ENCODE assay signal across 21 mouse cellular contexts in genomic region chr7:129685326-129685725, GRCm38 (mm10).
DNase-seq lines count a peak whose midpoint lies in the region; ATAC-seq and TF ChIP-seq lines count a peak whose summit lies in the region.
"Had no signal": no experiment of that assay in that cellular context is flagged by ENCODE, and none has a peak within 500 bp of the region (broad histone marks: within the 10 kb centered on the region; RNA-seq: fewer than 3 reads in every experiment).

No protein-coding gene starts in this region.

- H3K4me1 ChIP-seq in heart, embryonic 10.5 days: peaks cover 49% of the 10 kb centered on the region
- H3K4me1 ChIP-seq in kidney, adult 2 months (ENCODE audit: control insufficient read depth, insufficient read depth, low read length): peaks cover 3% of the 10 kb centered on the region; the same call in 1 of the 2 replicates
- H3K4me1 ChIP-seq in midbrain, embryonic 10.5 days: peaks cover 33% of the 10 kb centered on the region
- H3K4me1 ChIP-seq in midbrain, embryonic 11.5 days (ENCODE audit: control insufficient read depth, insufficient read depth, low read length): no peaks in the 10 kb centered on the region

- no peak overlapping the region for H3K27ac ChIP-seq in heart, embryonic 10.5 days
- no peak overlapping the region for H3K27ac ChIP-seq in kidney, adult 2 months (ENCODE audit: insufficient read depth, low read depth, low read length)
- H3K27ac ChIP-seq in midbrain, embryonic 10.5 days (replicated peaks): 0 out of 2 replicates have a peak overlapping the region, but pooled peaks have one; percentile 10
- no peak overlapping the region for H3K27ac ChIP-seq in midbrain, embryonic 11.5 days (ENCODE audit: low read depth, low read length)
- H3K27ac ChIP-seq: embryonic facial prominence, embryonic 13.5 days; forebrain, embryonic 13.5 days; gastrocnemius, adult 2 months; hindbrain, embryonic 12.5 days; hindbrain, postnatal 0 days had no signal

- no peaks in the 10 kb centered on the region for H3K36me3 ChIP-seq in heart, embryonic 10.5 days
- H3K36me3 ChIP-seq in kidney, adult 2 months (ENCODE audit: control insufficient read depth, insufficient read depth, low read length): no peaks in the 10 kb centered on the region
- no peaks in the 10 kb centered on the region for H3K36me3 ChIP-seq in midbrain, embryonic 10.5 days
- H3K36me3 ChIP-seq in midbrain, embryonic 11.5 days (ENCODE audit: control insufficient read depth, insufficient read depth, low read length): no peaks in the 10 kb centered on the region
- H3K36me3 ChIP-seq: embryonic facial prominence, embryonic 13.5 days; hindbrain, embryonic 12.5 days had no signal

- no peaks in the 10 kb centered on the region for H3K27me3 ChIP-seq in heart, embryonic 10.5 days (ENCODE audit: insufficient read depth, poor library complexity, severe bottlenecking)
- no peaks in the 10 kb centered on the region for H3K27me3 ChIP-seq in kidney, adult 2 months (replicated peaks; ENCODE audit: control insufficient read depth, insufficient read depth, low read length)
- peaks cover 6% of the 10 kb centered on the region; the same call in 1 of the 2 replicates for H3K27me3 ChIP-seq in midbrain, embryonic 10.5 days (ENCODE audit: low read depth, poor library complexity, severe bottlenecking)
- no peaks in the 10 kb centered on the region for H3K27me3 ChIP-seq in midbrain, embryonic 11.5 days (ENCODE audit: control insufficient read depth, insufficient read depth, low read length)
- H3K27me3 ChIP-seq: embryonic facial prominence, embryonic 13.5 days; Patski had no signal

- TF ChIP-seq POLR2A in kidney, adult 2 months (IDR thresholded peaks at IDR 0.05; ENCODE audit: low read depth, low read length): no peak

- ATAC-seq in midbrain, embryonic 11.5 days (ENCODE audit: low FRiP score): no peak
- ATAC-seq: activated CD4-positive, CD25-positive, alpha-beta regulatory T cell, adult 4 months; forebrain, embryonic 13.5 days; hindbrain, postnatal 0 days; Patski had no signal

- TF ChIP-seq CTCF in kidney, adult 2 months (conservative IDR thresholded peaks at IDR 0.05; ENCODE audit: insufficient read depth, insufficient read length, low read depth, low read length): no peak

- DNase-seq in heart, embryonic 10.5 days (ENCODE audit: low spot score): peak; percentile 74
- no peak for DNase-seq in heart, postnatal 36 days
- DNase-seq in kidney, postnatal 10 days: peak; percentile 4
- DNase-seq in kidney, adult 2 months: no peak
- DNase-seq in midbrain, embryonic 10.5 days (ENCODE audit: low spot score): peak; percentile 10
- no peak for DNase-seq in midbrain, embryonic 11.5 days (ENCODE audit: low spot score, missing footprints)
- DNase-seq in gastrocnemius, postnatal 25 days: no peak
- DNase-seq: adrenal gland, postnatal 14 days; cerebellum, adult 11-12 months; cerebellum, adult 9-10 months; cerebellum, postnatal 25 days; gastrocnemius, adult 2 months; gastrocnemius, postnatal 36 days; heart, adult 18-20 months had no signal

- no peaks in the 10 kb centered on the region for H3K9me3 ChIP-seq in heart, embryonic 10.5 days
- H3K9me3 ChIP-seq in midbrain, embryonic 10.5 days (replicated peaks): no peaks in the 10 kb centered on the region
- no peaks in the 10 kb centered on the region for H3K9me3 ChIP-seq in midbrain, embryonic 11.5 days (ENCODE audit: control insufficient read depth, low read length)
- H3K9me3 ChIP-seq: embryonic facial prominence, embryonic 13.5 days; forebrain, embryonic 13.5 days; hindbrain, embryonic 12.5 days had no signal

- no peak overlapping the region for H3K4me3 ChIP-seq in heart, embryonic 10.5 days
- no peak overlapping the region for H3K4me3 ChIP-seq in kidney, adult 2 months (ENCODE audit: insufficient read depth, low read depth, low read length)
- H3K4me3 ChIP-seq in midbrain, embryonic 10.5 days: no peak overlapping the region
- no peak overlapping the region for H3K4me3 ChIP-seq in midbrain, embryonic 11.5 days (ENCODE audit: low read depth, low read length)
- H3K4me3 ChIP-seq: embryonic facial prominence, embryonic 13.5 days; forebrain, embryonic 13.5 days; gastrocnemius, adult 2 months; hindbrain, embryonic 12.5 days had no signal

- no peak overlapping the region for H3K9ac ChIP-seq in midbrain, embryonic 11.5 days (ENCODE audit: low read length)
- H3K9ac ChIP-seq: embryonic facial prominence, embryonic 13.5 days; forebrain, embryonic 13.5 days; hindbrain, embryonic 12.5 days had no signal

- no peak overlapping the region for H3K4me2 ChIP-seq in midbrain, embryonic 11.5 days
- H3K4me2 ChIP-seq: embryonic facial prominence, embryonic 13.5 days; forebrain, embryonic 13.5 days; heart, embryonic 11.5 days; hindbrain, embryonic 12.5 days had no signal

- intact Hi-C loops in heart, postnatal 36 days (cut with DNase I): no loop called here

- WGBS in heart, embryonic 10.5 days: 77% methylated on average over 5 of the region's 5 CpGs
- 80% methylated on average over 5 of the region's 5 CpGs for WGBS in kidney, adult 2 months
- 77% methylated on average over 5 of the region's 5 CpGs for WGBS in midbrain, embryonic 10.5 days
- WGBS in midbrain, embryonic 11.5 days: 76% methylated on average over 5 of the region's 5 CpGs

Comparison
In these comparisons a context has a peak if more than half of its experiments do, and no peak if none do; other contexts are left out.
1. DNase-seq: peak in heart, embryonic 10.5 days (single experiment), kidney, postnatal 10 days (single experiment) and midbrain, embryonic 10.5 days (single experiment); none in heart, postnatal 36 days (0 of 2), kidney, adult 2 months (single experiment), midbrain, embryonic 11.5 days (single experiment) and gastrocnemius, postnatal 25 days (single experiment).